Mouse (Mus musculus): ENCODE measurements around the gene Egln2. TPM values are rescaled to one million over a fixed set of nuclear protein-coding genes. Genes with fewer than 3 reads are reported as not detected.
A peak's percentile ranks its signal among the peaks of the same experiment; 100 is the strongest.

The Egln2 gene
- polyA plus RNA-seq, 2 experiments from 2014 or later, result 12.4 to 14.3 TPM

GRCm38 (mm10) chr7:27174896-27175295, 8.3 kb upstream of the Egln2 start:
- ATAC-seq, result no peak

GRCm38 (mm10) chr7:27174496-27174895, 7.9 kb upstream of the Egln2 start:
- no peak for ATAC-seq

- ATAC-seq, result no peak
Measured at GRCm38 (mm10) chr7:27170981-27171380, 4.4 kb upstream of the Egln2 start.

- no peak for ATAC-seq
Measured at GRCm38 (mm10) chr7:27168371-27168770, 1.8 kb upstream of the Egln2 start.

- no peak for ATAC-seq
Measured at GRCm38 (mm10) chr7:27167475-27168094, 983 bp upstream of the Egln2 start.

GRCm38 (mm10) chr7:27166229-27166613, 381 bp downstream of the Egln2 start:
- peak; percentile 26 for ATAC-seq

- ATAC-seq, result no peak
Measured at GRCm38 (mm10) chr7:27165696-27166095, 906 bp downstream of the Egln2 start.

- ATAC-seq, result no peak
Measured at GRCm38 (mm10) chr7:27165007-27165655, 1.5 kb downstream of the Egln2 start.

- no peak for ATAC-seq
Measured at GRCm38 (mm10) chr7:27164112-27164947, 2.3 kb downstream of the Egln2 start.

GRCm38 (mm10) chr7:27163450-27163805, 3.2 kb downstream of the Egln2 start:
- ATAC-seq, result no peak

- ATAC-seq, result no peak
Measured at GRCm38 (mm10) chr7:27162780-27163449, 3.7 kb downstream of the Egln2 start.

GRCm38 (mm10) chr7:27161744-27162143, 4.9 kb downstream of the Egln2 start:
- no peak for ATAC-seq

GRCm38 (mm10) chr7:27160921-27161320, 5.7 kb downstream of the Egln2 start:
- ATAC-seq, result no peak

- peak; percentile 90 for ATAC-seq
Measured at GRCm38 (mm10) chr7:27159882-27160281, 6.7 kb downstream of the Egln2 start.

- ATAC-seq, result no peak
Measured at GRCm38 (mm10) chr7:27159256-27159655, 7.3 kb downstream of the Egln2 start.

GRCm38 (mm10) chr7:27158171-27158570, 8.4 kb downstream of the Egln2 start:
- no peak for ATAC-seq

GRCm38 (mm10) chr7:27156005-27156404, 10.6 kb downstream of the Egln2 start:
- ATAC-seq, result no peak

GRCm38 (mm10) chr7:27153205-27153764, 13.3 kb downstream of the Egln2 start, which contains the start of gene Cyp2t4:
Gene Cyp2t4 (plus strand): TSS chr7:27153714.
- ATAC-seq, result no peak

- ATAC-seq, result no peak
Measured at GRCm38 (mm10) chr7:27136410-27136996, 30.1 kb downstream of the Egln2 start.

- no peak for ATAC-seq
Measured at GRCm38 (mm10) chr7:27133757-27134156, 32.8 kb downstream of the Egln2 start.

GRCm38 (mm10) chr7:27133156-27133555, 33.4 kb downstream of the Egln2 start:
- ATAC-seq, result no peak

GRCm38 (mm10) chr7:27132588-27132987, 34.0 kb downstream of the Egln2 start:
- no peak for ATAC-seq

Data from activated CD4-positive, CD25-positive, alpha-beta regulatory T cell, adult 4 months (primary cell).